Mouse (Mus musculus): ENCODE results near the gene Golga5. TPM values are rescaled to one million over a fixed set of nuclear protein-coding genes. Genes with fewer than 3 reads are reported as not detected.

The Golga5 gene
- total and polyA plus RNA-seq, 3 experiments: 29.5 to 35.7 (median 35.5) TPM

- H3K27ac ChIP-seq (ENCODE audit: insufficient read depth, low read depth): no peak overlapping the region
- in situ Hi-C loops (cut with MboI; ENCODE audit: low pct_ligation_motif_present, low pct_unique_long_range_greater_than_20kb, low sequenced_read_pairs): no loop called here
- dilution Hi-C loops (cut with MboI; ENCODE audit: extremely low pct_ligation_motif_present, extremely low pct_unique_long_range_greater_than_20kb, low sequenced_read_pairs): no loop called here
Measured at GRCm38 (mm10) chr12:102535796-102536195, 66.9 kb downstream of the Golga5 start.

GRCm38 (mm10) chr12:102540278-102540677 is 71.3 kb downstream of the Golga5 start:
- no peak for DNase-seq (ENCODE audit: extremely low read depth)
- peaks cover 2% of the 10 kb centered on the region for H3K9me3 ChIP-seq (replicated peaks; ENCODE audit: low read length)
- H3K27ac ChIP-seq (ENCODE audit: insufficient read depth, low read depth): no peak overlapping the region
- in situ Hi-C loops (cut with MboI; ENCODE audit: low pct_ligation_motif_present, low pct_unique_long_range_greater_than_20kb, low sequenced_read_pairs) (no loop called here), dilution Hi-C loops (cut with MboI; ENCODE audit: extremely low pct_ligation_motif_present, extremely low pct_unique_long_range_greater_than_20kb, low sequenced_read_pairs) (no loop called here)
- no peak overlapping the region for H3K4me3 ChIP-seq (replicated peaks in 1 of 3; ENCODE audit: low read depth in 2 of 3, low read length in 2 of 3, poor library complexity in 1 of 3)
- 0 out of 4 replicates have a peak, but pooled peaks cover 0 to 2% of the 10 kb centered on the region in 2 experiments for H3K4me1 ChIP-seq (ENCODE audit: control insufficient read depth in 1 of 2, insufficient read depth in 2 of 2)
- no peak overlapping the region for H3K9ac ChIP-seq (ENCODE audit: insufficient read depth, low read depth)
- H3K79me2 ChIP-seq (replicated peaks; ENCODE audit: control insufficient read depth, extremely low read depth, insufficient read depth, poor library complexity, severe bottlenecking): no peaks in the 10 kb centered on the region
- peaks cover 1% of the 10 kb centered on the region for H3K27me3 ChIP-seq (replicated peaks)
- TF ChIP-seq USF1 (IDR thresholded peaks at IDR 0.05; ENCODE audit: low read depth, low read length) (no peak), SIN3A (IDR thresholded peaks at IDR 0.05; ENCODE audit: low read length) (no peak), MEF2A (IDR thresholded peaks at IDR 0.05; ENCODE audit: borderline replicate concordance, low read depth, low read length) (no peak), MXI1 (IDR thresholded peaks at IDR 0.05; ENCODE audit: low read depth, low read length) (no peak), MAZ (IDR thresholded peaks at IDR 0.05; ENCODE audit: low read depth, low read length) (no peak), NELFE (IDR thresholded peaks at IDR 0.05; ENCODE audit: low read depth, low read length) (no peak), ELF1 (IDR thresholded peaks at IDR 0.05; ENCODE audit: low read depth, low read length) (no peak), ETS1 (conservative IDR thresholded peaks at IDR 0.05; ENCODE audit: low read depth, low read length) (no peak), ZKSCAN1 (IDR thresholded peaks at IDR 0.05; ENCODE audit: borderline replicate concordance, low read depth, low read length) (no peak), JUND (conservative IDR thresholded peaks at IDR 0.05; ENCODE audit: low read depth, low read length) (no peak), NRF1 (IDR thresholded peaks at IDR 0.05; ENCODE audit: low read depth, low read length) (no peak), TBP (conservative IDR thresholded peaks at IDR 0.05; ENCODE audit: low read depth, low read length) (no peak), MAX (IDR thresholded peaks at IDR 0.05; ENCODE audit: low read length) (no peak), CHD2 (IDR thresholded peaks at IDR 0.05; ENCODE audit: low read length) (no peak), BHLHE40 (IDR thresholded peaks at IDR 0.05; ENCODE audit: low read depth, low read length) (no peak), KAT2A (IDR thresholded peaks at IDR 0.05; ENCODE audit: insufficient replicate concordance, low read length) (no peak), ZC3H11A (IDR thresholded peaks at IDR 0.05; ENCODE audit: low read depth, low read length) (no peak), ZNF384 (IDR thresholded peaks at IDR 0.05; ENCODE audit: low read depth, low read length) (no peak)
- H3K4me2 ChIP-seq (ENCODE audit: insufficient read depth, low read depth, poor library complexity, severe bottlenecking): no peak overlapping the region
- no peaks in the 10 kb centered on the region for H3K36me3 ChIP-seq (replicated peaks in 1 of 2; ENCODE audit: control insufficient read depth in 1 of 2, insufficient read depth in 1 of 2, low read length in 1 of 2)

More at GRCm38 (mm10) chr12:102535796-102536195, 66.9 kb downstream of the Golga5 start:
- H3K9ac ChIP-seq (ENCODE audit: insufficient read depth, low read depth): no peak overlapping the region
- H3K9me3 ChIP-seq (replicated peaks; ENCODE audit: low read length): peaks cover 2% of the 10 kb centered on the region
- no peak for DNase-seq (ENCODE audit: extremely low read depth)
- H3K4me3 ChIP-seq (replicated peaks in 1 of 3; ENCODE audit: low read depth in 2 of 3, low read length in 2 of 3, poor library complexity in 1 of 3): no peak overlapping the region
- H3K36me3 ChIP-seq (replicated peaks in 1 of 2; ENCODE audit: control insufficient read depth in 1 of 2, insufficient read depth in 1 of 2, low read length in 1 of 2): no peaks in the 10 kb centered on the region
- no peaks in the 10 kb centered on the region for H3K79me2 ChIP-seq (replicated peaks; ENCODE audit: control insufficient read depth, extremely low read depth, insufficient read depth, poor library complexity, severe bottlenecking)
- no peak overlapping the region for H3K4me2 ChIP-seq (ENCODE audit: insufficient read depth, low read depth, poor library complexity, severe bottlenecking)
- H3K27me3 ChIP-seq (replicated peaks): no peaks in the 10 kb centered on the region
- no peak for TF ChIP-seq TCF12 (IDR thresholded peaks at IDR 0.05; ENCODE audit: low read depth, low read length)
- TF ChIP-seq ZMIZ1 (IDR thresholded peaks at IDR 0.05; ENCODE audit: low read depth, low read length): no peak
- TF ChIP-seq RCOR1 (conservative IDR thresholded peaks at IDR 0.05; ENCODE audit: low read depth, low read length): no peak
- no peak for TF ChIP-seq GABPA (IDR thresholded peaks at IDR 0.05; ENCODE audit: insufficient replicate concordance, low read depth, low read length)
- no peak for TF ChIP-seq IRF4 (IDR thresholded peaks at IDR 0.05; ENCODE audit: low read depth, low read length)
- TF ChIP-seq POLR2A (IDR thresholded peaks at IDR 0.05; ENCODE audit: low read depth, low read length): no peak
- TF ChIP-seq NRF1 (IDR thresholded peaks at IDR 0.05; ENCODE audit: low read depth, low read length): no peak
- no peak for TF ChIP-seq MAFK (IDR thresholded peaks at IDR 0.05; ENCODE audit: insufficient replicate concordance, low read length)
- no peak for TF ChIP-seq USF1 (IDR thresholded peaks at IDR 0.05; ENCODE audit: low read depth, low read length)
- no peak for TF ChIP-seq EP300 (IDR thresholded peaks at IDR 0.05; ENCODE audit: low read length)
- no peak for TF ChIP-seq SMC3 (IDR thresholded peaks at IDR 0.05; ENCODE audit: low read depth, low read length)
- no peak for TF ChIP-seq USF2 (conservative IDR thresholded peaks at IDR 0.05; ENCODE audit: low read depth, low read length)
- no peak for TF ChIP-seq MXI1 (IDR thresholded peaks at IDR 0.05; ENCODE audit: low read depth, low read length)
- TF ChIP-seq KAT2A (IDR thresholded peaks at IDR 0.05; ENCODE audit: insufficient replicate concordance, low read length): no peak
- no peak for TF ChIP-seq CHD1 (IDR thresholded peaks at IDR 0.05; ENCODE audit: low read depth, low read length)
- TF ChIP-seq JUN (IDR thresholded peaks at IDR 0.05; ENCODE audit: insufficient read depth, low read depth, low read length): no peak
- TF ChIP-seq ELF1 (IDR thresholded peaks at IDR 0.05; ENCODE audit: low read depth, low read length): no peak
- no peak for TF ChIP-seq PAX5 (IDR thresholded peaks at IDR 0.05; ENCODE audit: low read length)
- no peak for TF ChIP-seq MEF2A (IDR thresholded peaks at IDR 0.05; ENCODE audit: borderline replicate concordance, low read depth, low read length)
- TF ChIP-seq UBTF (IDR thresholded peaks at IDR 0.05; ENCODE audit: low read depth, low read length): no peak
- 0 out of 4 replicates have a peak, but pooled peaks cover 0 to 2% of the 10 kb centered on the region in 2 experiments for H3K4me1 ChIP-seq (ENCODE audit: control insufficient read depth in 1 of 2, insufficient read depth in 2 of 2)
